Mouse (Mus musculus) inflammation-experienced regulatory T-cells, adult 16 weeks (primary cell): Measurements from ENCODE around the gene Polm. TPM values are rescaled to one million over a fixed set of nuclear protein-coding genes. Genes with fewer than 3 reads are reported as not detected.

Source experiments
- polyA plus RNA-seq: library from polyadenylated mRNA; unstranded; fragments of 100-300 nt; shearing (Covaris generic); gene quantifications from one replicate; pipeline ENCODE4 v1.2.1, GENCODE M21; 2017

Polm gene
- 42.5 TPM for polyA plus RNA-seq

DNA sequence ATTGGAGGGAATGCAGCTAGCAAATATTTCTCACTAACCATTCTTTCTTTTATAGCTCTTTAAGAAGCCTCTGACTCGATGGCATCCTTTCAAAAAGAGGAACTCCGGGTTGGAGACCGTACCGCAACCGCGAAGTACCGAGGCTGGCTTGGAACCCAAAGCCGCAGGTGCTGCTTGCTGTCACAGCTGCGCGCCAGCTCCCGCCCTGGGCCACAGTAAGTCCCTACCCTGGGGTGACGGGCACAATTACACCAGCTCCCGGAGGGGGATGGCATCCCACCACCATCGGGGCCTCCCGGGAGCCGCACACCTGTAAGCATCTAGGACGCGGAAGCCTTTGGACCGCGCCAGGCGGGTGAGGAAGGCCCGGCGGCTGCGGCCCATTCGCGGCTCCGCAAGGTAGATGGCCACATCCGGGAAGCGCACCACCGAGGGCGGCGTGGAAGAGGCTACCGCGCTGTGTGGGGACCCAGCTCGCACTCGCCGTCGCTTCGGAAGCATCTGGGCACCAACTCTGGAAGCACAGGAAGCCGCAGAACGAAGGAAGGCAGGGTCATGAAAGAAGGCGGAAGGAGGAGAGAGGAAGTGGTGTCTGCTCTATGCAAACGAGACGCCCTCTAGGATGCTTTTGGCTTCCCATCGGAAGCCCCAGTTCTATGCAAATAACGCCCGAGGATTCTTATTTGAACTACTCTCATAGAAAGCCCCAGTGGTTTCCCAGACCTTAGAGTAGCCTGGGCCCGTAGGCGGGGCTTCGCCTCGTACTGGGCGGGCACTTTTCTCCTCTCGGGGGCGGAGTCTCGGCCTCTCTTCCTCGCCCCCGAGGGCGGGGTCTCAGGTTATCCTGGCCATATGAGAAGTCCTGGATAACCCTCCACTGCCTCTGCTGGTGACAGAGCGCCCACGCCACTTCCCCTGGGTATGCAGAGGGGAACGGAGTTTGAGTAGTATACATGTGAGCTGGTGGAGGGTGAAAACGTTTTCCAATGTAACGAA lies at the start of gene Polm:
Polm (minus strand) TSS at position 766 of the 996 bp plus-strand sequence.

DNA sequence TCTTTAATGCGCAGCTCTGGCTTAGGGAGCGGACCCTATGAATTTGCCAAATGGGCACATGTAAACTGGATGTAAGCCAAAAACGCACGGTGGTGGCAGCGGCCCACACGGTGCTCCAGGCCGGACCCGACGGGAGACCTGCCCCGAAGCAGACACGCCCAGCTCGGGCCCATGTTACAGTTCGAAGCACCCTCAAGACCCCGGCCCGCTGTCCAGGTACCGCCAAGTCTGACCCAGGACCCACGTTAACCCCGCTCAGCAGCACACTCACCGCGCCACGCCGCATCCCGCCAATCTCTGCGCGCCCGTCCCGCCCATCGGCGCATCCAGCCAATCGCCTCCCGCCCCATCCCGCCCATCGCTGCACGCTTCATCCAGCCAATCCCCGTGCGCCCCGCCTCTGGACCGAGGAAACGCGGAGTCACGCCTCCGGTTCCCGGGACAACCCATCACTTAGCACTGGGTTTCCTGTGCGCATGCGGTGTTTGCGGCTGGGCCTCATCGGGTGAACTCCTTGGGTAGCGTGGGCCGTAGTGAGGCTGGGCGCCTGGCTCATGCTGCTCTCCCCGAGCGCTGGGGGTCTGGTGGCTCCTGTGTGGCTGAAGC lies 40.2 kb upstream of the Polm start, which contains the start of gene Pold2:
Pold2 (minus strand) TSS at position 372 of the 606 bp plus-strand sequence.

DNA sequence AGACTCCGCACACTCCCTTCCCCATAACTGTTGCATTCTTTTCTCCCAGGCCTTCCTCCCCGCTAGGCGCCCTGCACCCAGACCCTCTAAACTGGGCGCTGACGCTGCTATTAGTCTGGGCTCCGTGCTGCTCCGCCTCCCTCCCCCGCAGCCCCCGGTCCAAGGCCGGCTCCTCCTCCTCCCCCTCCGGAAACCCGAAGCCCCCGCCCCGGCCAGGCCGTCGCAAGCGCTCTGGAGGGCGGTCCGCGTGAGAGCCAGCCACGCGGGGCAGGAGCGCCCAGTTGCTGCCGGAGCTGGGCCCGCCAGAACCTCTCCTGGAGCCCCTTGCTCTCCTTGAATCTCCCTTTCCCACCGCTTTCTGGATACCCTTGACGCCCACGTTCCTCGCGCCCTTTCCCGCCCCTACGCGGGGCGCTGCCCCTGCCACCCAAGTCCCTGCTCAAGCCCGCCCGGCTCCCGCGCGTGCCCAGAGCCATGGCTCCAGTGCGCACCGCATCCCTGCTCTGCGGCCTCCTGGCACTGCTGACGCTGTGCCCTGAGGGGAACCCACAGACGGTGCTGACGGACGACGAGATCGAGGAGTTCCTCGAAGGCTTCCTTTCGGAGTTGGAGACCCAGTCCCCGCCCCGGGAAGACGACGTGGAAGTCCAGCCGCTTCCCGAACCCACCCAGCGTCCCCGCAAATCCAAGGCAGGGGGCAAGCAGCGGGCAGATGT lies 24.0 kb upstream of the Polm start, which contains the start of gene Aebp1:
Aebp1 (plus strand) TSS at position 270 of the 716 bp plus-strand sequence.

DNA sequence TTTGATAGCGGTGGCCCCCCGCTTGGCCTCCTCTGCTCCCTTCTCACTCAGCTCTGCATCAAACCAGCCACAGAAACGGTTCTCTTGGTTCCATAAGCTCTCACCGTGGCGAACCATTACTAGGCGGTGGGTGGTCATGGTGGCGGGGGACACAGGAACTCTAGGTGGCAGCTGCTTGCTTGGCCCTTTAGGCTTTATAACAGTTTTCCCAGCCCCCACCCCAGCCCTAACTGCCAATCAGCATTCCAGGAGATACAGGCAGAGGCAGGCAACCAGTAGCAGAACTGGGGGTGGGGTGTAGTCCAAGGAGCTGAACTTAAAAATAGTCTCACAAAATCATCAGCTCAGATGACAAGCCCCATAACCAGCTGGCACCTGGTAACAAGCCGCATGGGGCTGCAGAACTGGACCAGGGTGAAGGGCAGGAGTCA lies 34.2 kb downstream of the Polm start, which contains the start of gene Pgam2:
Pgam2 (minus strand) TSS at position 183 of the 431 bp plus-strand sequence.

DNA sequence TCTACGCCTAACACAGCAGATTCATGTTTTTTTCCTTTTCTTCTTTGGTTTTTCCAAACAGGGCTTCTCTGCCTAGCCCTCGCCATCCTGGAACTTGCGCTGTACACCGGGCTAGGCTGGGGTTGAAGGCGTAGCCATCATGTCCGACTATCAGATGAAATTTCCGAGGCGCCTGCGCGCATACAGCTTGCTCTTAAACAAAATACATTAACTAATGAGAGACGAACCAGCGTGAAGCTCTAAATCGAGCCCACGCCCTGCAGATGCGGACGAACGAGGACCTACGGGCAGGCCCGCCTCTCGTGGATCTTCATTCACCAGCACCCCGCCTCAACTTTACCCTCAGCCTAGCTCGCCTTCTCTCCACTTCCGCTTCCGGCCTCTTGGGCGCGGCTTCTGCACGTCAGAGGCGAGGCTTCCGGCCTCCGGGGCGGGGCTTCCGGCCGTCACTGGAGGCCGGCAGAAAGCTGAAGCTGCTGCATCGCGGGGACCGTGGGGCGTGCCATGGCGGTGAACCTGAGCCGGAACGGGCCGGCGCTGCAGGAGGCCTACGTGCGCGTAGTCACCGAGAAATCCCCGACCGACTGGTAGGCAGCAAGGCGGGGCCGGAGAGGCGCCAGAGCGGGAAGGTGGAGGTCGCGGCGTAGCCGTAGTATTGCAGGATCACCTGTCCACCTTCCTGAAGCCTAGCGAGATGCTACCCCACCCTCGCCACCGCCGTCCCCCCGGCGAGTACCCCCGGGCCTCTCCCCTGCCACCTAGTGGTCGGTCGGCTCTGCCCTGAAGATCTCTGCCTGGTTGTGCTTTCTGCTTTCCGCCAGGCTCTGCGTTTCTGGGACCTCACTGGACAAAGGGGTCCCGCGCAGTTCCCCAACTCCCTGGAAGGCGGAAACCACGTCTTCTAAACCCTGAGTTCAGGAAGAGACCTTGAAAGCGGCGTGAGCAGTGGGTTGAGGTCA lies 49.5 kb downstream of the Polm start, which contains the start of gene Dbnl:
Dbnl (plus strand) TSS at position 433 of the 959 bp plus-strand sequence.

Other genes starting within 250 kb of the Polm start
- 43.5 TPM for gene Mrps24, start 122.3 kb downstream of the Polm start, polyA plus RNA-seq
- 40.8 TPM for gene Urgcp, start 75.6 kb downstream of the Polm start, polyA plus RNA-seq
- 306 TPM for gene Dbnl, start 49.5 kb downstream of the Polm start, polyA plus RNA-seq
- 5.1 TPM for gene Pgam2, start 34.3 kb downstream of the Polm start, polyA plus RNA-seq
- 1.1 TPM for gene Aebp1, start 23.9 kb upstream of the Polm start, polyA plus RNA-seq
- 90.3 TPM for gene Pold2, start 40.3 kb upstream of the Polm start, polyA plus RNA-seq
- not detected for gene Myl7, start 60.8 kb upstream of the Polm start, polyA plus RNA-seq
- not detected for gene Gck, start 112.1 kb upstream of the Polm start, polyA plus RNA-seq
- gene Ykt6, start 117.7 kb upstream of the Polm start, polyA plus RNA-seq: 65.3 TPM
- 19.5 TPM for gene Camk2b, start 228.3 kb upstream of the Polm start, polyA plus RNA-seq